Mouse (Mus musculus) retina, postnatal 7 days (tissue): ENCODE data around the gene Trip12.

Experiments used
- DNase-seq: peaks from one replicate; pipeline ENCODE4 v3.0.0-alpha.2; 2012; ENCODE audit warnings: low read depth, low spot score

Trip12 gene

DNA sequence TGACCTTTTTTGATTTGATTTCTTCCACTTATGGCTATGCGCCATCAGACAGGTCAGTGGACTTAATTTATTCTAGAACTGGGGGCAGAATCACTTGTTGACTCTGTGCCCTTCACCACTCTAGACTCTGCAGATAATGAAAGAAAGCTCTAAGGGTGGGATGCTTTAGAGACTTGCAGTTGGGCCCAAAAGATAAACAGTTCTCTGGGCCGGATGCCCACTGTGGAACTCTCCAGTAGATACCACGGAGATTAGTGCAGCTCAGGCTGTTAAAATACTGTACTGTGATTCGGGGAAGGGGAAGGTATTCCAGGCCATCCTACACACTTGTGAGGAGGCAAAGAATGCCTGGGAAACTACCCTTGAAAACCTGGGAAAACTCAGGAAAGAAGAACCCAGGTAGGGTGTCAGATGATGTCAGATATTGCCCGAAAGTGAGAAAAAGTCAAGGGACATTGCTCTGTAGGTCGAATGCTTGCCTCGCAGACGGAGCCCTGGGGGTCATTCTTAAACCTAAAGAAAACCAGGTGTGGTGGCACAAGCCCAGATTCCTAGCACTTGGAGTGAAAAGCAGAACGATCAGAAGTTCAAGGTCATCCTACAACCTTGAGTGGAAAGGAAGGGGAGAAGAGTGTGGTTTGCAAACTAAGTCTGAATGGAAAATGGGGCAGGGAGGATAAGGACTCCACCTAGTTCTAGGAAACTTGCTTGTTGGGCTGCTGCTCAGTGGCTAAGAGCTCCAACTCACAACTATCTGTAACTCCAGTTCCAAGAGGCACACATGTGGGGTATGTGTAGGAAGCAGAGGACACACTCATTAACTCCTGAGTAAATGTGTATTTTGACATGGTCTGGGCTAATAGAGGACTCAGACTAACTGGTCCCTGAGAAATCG is 20.3 kb upstream of the Trip12 start:
- DNase-seq, result no peak

DNA sequence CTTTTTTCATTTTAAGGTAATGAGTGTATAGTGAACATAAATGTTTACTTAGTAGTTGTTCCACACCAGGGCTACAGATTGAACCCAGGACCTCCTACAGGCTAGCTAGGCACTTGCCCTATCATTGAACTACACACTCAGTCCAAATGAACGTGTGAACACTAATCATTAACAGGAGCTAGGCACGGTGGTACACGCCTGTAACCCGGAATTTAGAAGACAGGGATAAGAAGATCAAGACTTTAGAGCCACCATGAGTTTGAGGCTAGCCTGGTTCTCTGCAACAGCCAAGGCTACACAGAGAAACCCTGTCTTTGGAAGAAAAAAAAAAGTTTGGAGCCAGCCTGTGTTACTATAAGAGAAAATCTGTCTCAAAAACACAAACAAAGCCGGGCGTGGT is 19.3 kb upstream of the Trip12 start:
- no peak for DNase-seq

- DNase-seq, result no peak
Observed at GRCm38 (mm10) chr1:84855756-84856155, 15.4 kb upstream of the Trip12 start.

DNA sequence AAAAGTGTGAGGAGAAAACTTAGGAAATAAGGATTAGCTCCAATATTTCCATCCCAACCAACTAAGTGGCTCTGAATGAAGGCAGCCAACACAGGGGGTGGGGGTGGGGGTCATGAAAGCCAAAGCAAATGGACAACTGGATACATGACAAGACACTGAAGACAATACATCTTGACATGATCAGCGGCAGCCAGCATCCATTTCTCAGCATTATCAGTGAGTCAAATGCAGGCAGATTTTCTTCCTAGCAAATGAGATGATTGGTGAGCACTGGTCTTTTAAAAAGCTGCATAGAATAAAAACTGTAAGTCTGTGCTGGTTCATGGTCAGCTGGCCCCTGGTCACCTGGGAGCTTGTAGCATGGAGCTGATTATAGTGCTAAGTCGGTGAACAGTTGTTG is 14.7 kb upstream of the Trip12 start:
- DNase-seq, result no peak

GRCm38 (mm10) chr1:84853721-84854120 is 13.4 kb upstream of the Trip12 start:
- no peak for DNase-seq

DNA sequence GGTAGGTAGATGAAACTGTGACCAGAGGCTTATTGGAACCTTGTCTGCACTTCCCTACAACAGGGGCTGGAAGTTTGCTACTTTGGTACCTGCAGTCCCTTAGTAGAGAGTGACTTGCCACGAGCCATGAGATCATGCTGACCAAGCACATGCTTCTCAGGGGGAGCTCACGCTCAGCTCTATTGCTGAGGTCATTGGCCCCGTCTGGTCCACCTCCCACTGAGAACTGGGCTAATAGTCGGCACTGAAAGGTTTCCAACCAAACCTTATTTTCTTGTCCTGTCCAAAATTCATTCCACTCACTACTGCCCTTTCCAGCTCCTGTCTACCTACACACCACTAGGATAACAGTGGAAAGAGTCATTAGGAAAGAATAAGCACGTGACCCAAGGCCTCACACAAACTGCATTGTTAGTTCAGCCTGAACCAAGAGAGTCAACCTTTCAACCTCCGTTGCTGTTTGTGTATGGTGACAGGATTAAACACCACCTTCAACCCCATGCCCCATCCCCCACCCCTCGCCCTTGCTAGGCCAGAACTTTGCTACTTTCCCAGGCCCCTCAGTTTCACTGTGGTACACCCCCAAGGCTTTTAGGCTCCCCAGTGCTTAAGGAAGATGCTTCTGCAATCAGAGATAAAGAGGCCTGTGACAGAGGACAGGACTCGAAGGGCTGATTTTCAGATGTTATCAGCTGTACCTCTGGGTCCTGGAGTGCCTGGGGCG is 11.4 kb upstream of the Trip12 start:
- DNase-seq, result no peak

DNA sequence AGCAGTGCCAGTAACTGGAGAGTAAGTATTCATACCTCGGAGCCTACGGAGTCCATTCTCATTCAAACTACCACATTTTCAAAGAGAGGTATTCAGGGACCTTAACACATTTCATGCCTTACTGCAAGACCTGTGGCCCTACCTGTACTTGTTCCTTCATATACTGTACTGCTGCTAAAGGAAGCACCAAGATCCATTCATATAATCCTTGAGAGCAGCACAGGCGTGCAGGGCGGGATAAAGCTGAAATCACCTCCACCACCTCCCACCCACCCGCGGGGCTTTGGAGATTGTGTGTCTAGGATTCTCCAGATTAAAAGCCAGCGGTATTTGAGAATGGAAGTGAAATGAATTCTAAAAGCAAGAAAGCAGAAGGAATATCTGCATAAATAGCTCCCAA is 10.2 kb upstream of the Trip12 start:
- DNase-seq, result no peak

DNA sequence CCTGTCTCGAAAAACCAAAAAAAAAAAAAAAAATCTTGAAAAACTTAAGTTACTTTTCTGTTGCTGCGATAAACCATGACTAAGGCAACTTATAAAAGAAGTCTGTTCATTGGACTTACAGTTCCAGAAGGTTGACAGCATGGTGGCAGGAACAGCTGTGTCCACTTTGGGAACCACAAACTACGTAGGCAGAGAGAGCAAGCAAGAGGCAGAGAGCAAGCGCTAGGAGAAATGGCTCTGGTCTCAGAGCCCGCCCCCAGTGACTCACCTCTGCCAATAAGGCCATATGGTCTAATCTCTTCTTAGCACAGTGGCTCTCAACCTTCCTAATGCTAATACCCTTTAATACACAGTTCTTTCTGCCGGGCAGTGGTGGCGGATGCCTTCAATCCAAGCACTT is 9.5 kb upstream of the Trip12 start:
- DNase-seq, result no peak

- no peak for DNase-seq
Observed at GRCm38 (mm10) chr1:84848801-84849455, 8.6 kb upstream of the Trip12 start.

DNA sequence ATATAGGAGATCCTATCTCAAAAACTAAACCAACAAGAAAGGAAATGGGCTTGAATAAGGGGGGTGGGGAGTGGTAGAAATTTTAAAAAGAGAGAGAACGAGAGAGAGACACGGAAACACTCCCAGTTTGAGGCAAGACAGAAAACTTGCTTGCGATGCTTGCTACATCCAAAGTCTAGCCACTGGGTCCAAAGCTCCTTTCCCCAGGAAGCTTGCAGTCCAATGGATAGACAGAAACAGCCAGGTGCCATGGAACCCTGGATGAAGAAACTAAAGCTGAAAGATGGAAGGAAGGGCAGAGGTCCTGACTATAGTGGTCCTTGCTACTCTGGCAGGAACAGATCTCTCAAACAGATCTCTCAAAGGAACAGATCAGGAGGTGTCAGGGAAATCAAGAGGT is 8.0 kb upstream of the Trip12 start:
- no peak for DNase-seq

DNA sequence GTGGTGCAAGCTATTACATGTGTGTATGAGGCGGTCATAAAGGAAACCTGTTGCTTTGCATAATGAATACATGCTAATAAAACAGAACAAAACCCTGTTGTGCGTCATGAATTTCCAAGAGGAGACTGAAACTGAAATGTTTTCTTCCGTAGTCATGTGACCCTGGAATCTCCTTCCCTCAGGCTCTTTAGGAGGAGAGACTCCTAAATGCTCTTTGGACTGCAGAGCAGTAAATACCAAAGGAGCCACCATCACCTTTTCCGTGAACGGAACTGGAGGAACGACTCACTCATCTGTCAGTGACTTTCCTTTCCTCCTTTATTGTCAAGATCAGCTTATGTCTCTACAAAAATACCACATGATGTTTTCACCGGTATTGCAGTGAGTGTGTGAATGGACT is 7.4 kb upstream of the Trip12 start:
- DNase-seq, result no peak

GRCm38 (mm10) chr1:84843366-84843765 is 3.0 kb upstream of the Trip12 start:
- DNase-seq, result no peak

DNA sequence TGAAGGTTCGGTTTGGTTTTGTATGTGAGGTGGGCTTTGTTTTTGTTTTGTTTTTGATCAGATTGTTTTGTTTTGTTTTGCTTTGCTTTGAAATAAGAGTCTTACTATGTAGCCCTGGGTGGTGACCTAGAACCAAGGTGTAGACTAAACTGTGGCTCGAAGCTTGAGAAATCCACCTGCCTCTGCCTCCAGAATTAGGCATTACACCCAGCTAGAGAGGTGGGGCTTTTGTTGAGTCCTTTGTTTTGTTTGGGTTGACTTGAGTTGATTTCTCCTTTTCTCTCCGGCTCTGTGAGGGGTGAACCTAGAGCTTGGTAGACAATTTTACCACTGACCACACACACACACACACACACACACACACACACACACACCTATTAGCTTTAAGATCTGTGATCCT is 745 bp upstream of the Trip12 start:
- DNase-seq, result no peak

- peak; percentile 92 for DNase-seq
Observed at GRCm38 (mm10) chr1:84839309-84840017, 853 bp downstream of the Trip12 start, which contains the start of gene Fbxo36. TSS of gene Fbxo36 (plus strand) at chr1:84839841.

DNA sequence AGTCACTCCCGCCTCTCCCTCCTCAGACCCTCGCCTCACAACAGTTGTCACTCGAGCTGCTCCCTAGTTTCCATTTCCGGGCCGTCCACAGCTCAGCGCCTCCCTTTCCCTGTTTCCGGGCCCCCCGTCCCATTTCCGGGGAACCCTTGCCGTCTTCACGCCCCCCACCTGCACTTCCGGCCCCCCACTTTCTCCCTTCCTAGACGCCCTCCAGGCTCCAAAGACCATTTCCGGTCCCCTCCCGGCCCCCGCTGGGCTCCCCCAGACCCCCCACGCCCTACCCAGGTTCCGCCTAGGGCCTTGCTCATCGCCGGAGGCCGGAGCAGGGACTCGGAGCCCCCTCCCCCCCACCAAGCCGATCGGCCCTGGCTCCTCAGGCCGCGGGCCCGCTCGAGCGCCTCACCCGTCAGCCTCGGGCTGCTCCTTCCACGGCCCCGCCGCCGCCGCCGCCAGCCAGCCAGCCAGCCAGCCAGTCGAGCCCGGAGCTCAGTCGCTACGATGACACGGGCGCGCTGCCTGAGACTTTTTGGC is 1.6 kb downstream of the Trip12 start:
- DNase-seq, result peak; percentile 58

DNA sequence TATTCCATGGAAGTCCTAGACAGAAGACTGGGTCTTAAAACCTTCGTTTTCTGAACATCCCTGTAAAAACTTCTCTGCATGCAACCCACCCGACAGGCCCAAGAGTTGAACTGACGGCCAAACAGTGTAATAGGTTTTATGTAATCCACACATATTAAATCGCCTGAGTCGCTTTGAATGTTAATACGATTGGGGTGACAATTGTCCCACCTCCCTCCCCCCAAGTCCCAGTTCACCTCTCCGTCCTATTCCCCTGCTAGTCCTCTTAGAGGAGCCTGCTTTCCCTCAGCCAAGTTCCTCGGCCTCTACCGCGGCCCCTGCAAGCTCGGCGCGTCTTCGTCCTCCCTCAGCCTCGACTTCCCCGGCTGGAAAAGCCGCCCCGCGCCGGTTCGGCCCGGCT is 2.2 kb downstream of the Trip12 start:
- peak; percentile 33 for DNase-seq

DNA sequence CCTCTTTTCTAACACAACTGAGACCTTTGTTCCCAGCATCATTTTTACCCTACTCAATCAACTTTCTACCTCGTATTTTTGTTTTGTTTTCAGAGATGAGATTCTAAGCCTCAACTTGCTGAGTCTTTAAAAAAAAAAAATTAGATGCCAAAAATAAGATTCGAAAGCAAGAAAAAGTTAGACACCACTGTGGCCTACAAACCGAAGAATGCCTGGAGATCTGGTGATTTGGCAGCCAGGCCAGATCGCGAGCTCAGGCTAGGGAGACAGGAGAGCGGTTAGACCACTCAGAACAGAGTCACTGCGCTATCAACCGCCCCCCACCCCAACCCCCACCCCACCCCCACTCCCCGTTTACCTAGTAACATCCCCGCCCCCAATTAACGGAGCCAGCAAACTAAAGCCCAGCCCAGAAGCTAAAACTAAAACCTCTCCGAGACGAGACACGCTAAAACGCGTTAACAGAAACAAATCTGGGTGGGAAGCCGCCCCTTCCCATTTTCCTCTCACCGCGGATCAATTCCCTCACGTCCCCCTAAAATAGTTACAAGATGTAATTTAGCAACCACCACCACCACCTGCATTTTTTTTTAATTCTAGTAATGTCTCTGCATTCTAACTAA is 2.7 kb downstream of the Trip12 start:
- DNase-seq, result no peak

DNA sequence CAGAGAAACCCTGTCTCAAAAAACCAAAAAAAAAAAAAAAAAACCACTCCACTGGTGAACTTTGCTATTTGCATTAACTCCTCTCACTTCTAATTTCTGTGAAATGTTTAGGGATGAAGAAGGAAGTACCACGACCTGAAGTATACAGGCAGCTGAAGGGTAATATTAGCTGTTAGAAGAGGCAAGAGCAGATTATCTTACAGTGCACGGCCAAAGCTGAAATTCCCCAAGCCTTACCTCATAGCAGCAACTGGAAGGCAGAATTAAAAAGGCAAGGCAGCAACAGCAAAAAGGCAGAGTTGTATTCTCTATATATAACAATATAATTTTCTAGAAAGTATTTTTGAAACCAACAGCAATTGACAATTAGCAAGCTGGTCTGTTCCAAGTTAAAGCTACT is 15.2 kb downstream of the Trip12 start:
- no peak for DNase-seq

GRCm38 (mm10) chr1:84817596-84817995 is 22.7 kb downstream of the Trip12 start:
- no peak for DNase-seq

GRCm38 (mm10) chr1:84803788-84804187 is 36.5 kb downstream of the Trip12 start:
- no peak for DNase-seq

- no peak for DNase-seq
Observed at GRCm38 (mm10) chr1:84799166-84799565, 41.1 kb downstream of the Trip12 start.
